Mouse (Mus musculus) thymus, adult 2 months (tissue): ENCODE results near the gene Ap1m1.

ENCODE experiments used
- CTCF ChIP-seq: fragments of 200-500 bp; IDR thresholded peaks from 2 replicates; pipeline ENCODE4 v1.5.1; 2012; ENCODE audit warnings: mild to moderate bottlenecking, control low read depth, low read length, moderate library complexity, borderline replicate concordance; ENCODE audit not compliant: control insufficient read depth, poor library complexity, insufficient read depth; ENCODE audit errors: extremely low read depth
- POLR2A ChIP-seq: fragments of 200-500 bp; IDR thresholded peaks from 2 replicates; pipeline ENCODE4 v1.6.1; 2012; ENCODE audit warnings: mild to moderate bottlenecking, low read length, control low read depth, moderate library complexity; ENCODE audit not compliant: control insufficient read depth, poor library complexity, insufficient read depth; ENCODE audit errors: extremely low read depth

GRCm38 (mm10) chr8:72296561-72296960 lies 56.7 kb downstream of the Ap1m1 start:
- TF ChIP-seq CTCF (no peak), POLR2A (no peak)
